Mouse (Mus musculus): ENCODE data around the gene Pik3r2. TPM values are rescaled to one million over a fixed set of nuclear protein-coding genes. Genes with fewer than 3 reads are reported as not detected.
A peak's percentile ranks its signal among the peaks of the same experiment; 100 is the strongest.

The Pik3r2 gene
- total RNA-seq, 2 experiments from 2014 or later = 4.6 to 14.9 TPM

GRCm38 (mm10) chr8:70760350-70760749, 16.2 kb downstream of the Pik3r2 start:
- ATAC-seq (ENCODE audit: poor library complexity, severe bottlenecking) = no peak

- ATAC-seq (ENCODE audit: poor library complexity, severe bottlenecking) = no peak
These were observed 17.6 kb downstream of the Pik3r2 start for GRCm38 (mm10) chr8:70758616-70759561.

- no peak for ATAC-seq (ENCODE audit: poor library complexity, severe bottlenecking)
These were observed 18.3 kb downstream of the Pik3r2 start for GRCm38 (mm10) chr8:70758308-70758615.

DNA sequence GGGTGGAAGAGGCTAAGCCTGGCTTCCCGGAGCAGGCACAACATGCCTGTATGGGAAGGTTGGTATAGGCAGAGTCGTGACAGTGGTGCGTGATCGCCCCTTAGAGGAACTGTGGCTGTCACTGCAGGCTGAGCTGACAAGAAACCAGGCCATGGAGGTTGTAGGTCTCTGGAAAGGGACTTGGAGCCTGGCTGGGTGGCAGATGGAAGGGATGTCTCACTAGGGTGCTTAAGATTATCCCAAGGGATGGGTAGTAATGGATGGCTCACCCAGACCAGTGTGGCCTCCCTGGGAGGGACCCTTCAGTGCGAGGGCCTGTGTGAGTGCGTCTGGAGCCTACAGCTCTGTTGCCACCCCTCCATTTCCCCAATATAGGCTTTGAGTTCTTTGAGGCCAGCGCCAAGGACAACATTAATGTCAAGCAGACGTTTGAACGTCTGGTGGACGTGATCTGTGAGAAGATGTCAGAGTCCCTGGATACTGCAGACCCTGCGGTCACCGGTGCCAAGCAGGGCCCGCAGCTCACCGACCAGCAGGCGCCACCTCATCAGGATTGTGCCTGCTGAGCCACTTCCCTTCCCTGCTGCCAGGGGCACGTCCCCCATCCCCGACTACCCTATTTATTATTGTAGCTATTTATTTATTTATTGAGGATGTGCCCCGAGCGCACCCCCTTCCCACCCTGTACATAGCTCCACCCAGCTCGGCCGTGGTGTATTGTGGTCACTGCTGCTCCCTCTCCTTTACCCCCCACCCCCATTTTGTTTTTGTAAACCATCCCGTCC, 18.8 kb downstream of the Pik3r2 start:
- ATAC-seq (ENCODE audit: poor library complexity, severe bottlenecking) = no peak

DNA sequence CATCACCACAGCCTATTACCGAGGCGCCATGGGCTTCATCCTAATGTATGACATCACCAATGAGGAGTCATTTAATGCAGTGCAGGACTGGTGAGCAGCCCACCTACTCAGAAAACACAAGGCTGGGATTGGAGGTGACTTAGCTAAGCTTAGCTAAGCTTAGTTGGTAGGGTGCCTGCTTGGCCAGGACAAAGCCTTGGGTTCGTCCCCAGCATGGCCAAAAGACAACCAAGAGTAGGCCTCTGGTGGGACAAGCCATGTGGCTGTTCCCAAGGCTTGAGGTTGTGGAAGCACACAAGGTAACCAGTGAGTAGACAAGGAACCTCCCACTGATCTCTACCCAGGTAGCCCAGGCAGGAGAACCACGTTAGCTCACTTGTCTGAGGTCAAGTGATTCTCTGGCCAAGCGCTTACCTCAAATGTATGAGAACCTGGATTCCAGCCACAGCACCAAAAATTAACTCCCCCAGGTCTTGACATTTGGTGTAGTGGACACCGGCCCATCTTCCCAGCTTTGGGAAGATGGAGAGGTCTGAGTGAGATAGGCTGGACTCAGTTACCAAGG, 20.0 kb downstream of the Pik3r2 start:
- no peak for ATAC-seq (ENCODE audit: poor library complexity, severe bottlenecking)

DNA sequence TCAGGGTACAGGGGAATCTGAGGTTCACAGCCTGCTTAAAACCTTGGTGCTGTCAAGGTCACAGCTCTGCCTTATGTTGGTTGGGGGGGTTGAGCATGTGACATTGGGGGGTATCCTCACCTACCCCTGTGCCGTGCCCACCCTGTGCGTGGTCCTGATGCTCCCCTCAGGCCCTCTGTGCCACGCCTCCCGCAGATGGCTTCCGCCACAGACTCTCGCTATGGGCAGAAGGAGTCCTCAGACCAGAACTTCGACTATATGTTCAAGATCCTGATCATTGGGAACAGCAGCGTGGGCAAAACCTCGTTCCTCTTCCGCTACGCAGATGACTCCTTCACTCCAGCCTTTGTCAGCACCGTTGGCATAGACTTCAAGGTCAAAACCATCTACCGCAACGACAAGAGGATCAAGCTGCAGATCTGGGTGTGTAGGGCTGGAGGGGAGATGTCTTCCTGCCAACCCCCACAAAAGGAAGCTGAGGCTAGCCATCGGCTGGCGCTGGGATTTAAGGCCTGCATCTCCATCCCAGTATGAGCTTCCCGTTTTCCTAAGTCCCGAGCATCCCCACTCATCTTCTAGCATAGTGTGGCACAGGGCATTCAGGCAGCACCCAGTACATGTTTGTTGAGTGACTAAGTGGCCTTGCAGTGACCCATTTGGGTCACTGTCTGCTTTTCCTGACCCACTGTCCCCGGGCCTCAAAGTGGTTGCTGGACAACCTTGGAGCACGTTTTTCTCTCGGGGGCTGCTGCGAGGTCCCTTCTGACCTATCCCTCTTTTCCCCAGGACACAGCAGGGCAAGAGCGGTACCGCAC, 20.6 kb downstream of the Pik3r2 start:
- no peak for ATAC-seq (ENCODE audit: poor library complexity, severe bottlenecking)

GRCm38 (mm10) chr8:70754871-70755660, 21.4 kb downstream of the Pik3r2 start:
- 0 out of 2 replicates have a peak, but pooled peaks have one; percentile 27 for ATAC-seq (ENCODE audit: poor library complexity, severe bottlenecking)

DNA sequence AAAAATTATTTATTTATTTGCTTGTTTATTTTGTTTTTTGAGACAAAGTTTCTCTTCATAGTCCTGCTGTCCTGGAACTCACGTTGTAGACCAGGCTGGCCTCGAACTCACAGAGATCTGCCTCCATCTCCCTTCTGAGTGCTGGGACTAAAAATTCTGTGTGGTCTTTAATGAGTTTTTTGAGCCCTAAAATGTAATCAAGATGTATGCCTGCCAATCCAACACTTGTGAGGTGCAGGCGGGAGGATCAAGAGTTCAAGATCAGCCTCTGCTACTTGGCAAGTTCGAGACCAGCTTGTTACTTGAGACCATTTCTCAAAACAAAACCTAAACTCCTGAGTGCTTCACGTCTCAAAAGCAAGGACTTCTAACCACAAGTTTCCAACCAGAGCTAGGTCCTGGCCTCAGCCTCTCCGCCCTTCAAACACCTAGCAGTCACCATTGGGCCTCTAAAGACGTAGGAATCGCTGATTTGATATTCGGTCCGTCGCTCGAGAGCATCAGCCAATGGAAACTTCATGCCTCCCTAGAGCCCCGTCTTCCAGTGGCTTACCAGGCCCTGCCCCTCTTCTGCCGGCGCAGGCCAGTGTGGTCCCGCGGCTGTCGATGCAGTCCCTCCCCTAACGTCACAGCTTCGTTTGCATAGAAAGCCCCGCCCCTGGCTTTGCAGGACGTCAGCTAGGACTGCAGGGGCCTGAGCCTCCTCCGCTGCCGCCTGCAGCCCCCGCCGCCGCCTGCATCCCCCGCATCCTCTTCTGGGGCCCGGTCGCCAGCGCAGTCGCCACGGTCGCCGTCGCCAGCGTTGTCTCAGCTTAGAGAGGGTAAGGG, 22.3 kb downstream of the Pik3r2 start, which contains the start of gene Rab3a:
TSS of gene Rab3a (plus strand) at position 637 of the 828 bp plus-strand sequence.
- peak; percentile 94 for ATAC-seq (ENCODE audit: poor library complexity, severe bottlenecking)

DNA sequence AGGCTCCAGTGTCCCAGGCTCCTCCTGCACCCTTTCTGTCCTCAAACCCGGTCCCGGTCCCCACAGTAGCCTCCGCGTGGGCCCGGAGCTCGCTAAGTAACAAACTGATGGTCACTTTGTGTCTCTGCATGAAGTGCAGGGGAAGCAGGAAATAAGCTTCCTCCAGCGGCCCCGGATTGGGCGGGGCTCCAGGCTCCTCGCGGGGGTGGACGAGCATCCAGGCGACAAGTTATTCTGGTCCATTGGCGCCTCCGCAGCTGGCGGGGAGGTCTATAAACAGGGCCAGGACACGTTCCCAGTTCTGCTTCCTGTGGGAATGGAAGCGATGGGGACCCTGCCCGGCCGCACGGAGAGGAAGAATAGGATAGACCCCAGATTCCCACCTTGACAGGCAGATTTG, 23.4 kb downstream of the Pik3r2 start:
- ATAC-seq (ENCODE audit: poor library complexity, severe bottlenecking) = peak; percentile 41

GRCm38 (mm10) chr8:70752000-70752764, 24.3 kb downstream of the Pik3r2 start:
- no peak for ATAC-seq (ENCODE audit: poor library complexity, severe bottlenecking)

DNA sequence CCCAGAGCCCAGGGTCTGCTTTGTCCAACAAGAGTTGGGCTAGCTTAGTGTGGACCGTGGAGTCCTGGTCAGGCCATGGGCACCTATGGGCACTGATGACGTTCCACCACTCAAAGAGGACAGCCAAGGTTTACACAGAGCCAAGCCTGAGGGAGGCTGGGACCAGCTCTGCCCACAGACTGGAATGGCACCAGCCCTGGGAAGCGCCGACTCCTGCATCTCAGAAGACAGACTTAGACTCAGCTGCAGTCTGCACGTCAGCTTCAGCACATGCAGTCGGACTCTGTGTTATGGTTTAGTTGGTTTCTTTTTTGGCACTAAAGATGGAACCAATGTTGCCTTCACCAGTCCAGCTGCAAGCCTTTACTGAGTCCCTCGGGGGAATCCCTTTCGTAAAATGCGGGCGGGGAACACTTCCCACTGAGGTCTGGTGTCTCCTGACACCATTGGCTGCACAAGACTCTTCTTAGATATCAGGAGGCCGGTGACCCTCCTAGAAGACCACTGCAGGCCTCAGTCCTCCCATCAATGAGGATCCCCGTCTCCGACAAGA, 26.3 kb downstream of the Pik3r2 start:
- no peak for ATAC-seq (ENCODE audit: poor library complexity, severe bottlenecking)

DNA sequence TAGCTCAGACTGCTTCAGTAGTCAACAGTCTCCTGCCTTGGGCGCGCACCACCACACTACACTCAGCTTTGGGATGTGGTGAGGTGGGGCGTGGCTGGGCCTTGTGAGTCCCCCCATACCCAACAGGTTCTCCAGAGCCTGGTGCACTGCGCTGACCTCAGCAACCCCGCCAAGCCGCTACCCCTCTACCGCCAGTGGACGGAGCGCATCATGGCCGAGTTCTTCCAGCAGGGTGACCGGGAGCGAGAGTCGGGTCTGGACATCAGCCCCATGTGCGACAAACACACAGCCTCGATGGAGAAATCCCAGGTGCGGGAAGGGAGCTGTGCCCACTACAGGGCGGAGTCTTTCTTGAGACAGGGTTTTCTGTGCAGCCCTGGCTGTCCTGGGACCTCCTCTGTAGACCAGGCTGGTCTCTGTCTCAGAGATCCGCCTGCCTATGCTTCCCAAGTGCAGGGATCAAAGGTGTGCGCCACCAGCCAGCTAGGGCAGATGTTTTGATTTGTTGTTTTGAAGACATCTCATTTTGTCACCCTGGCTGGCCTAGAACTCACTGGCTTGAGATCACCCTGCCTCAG, 27.3 kb downstream of the Pik3r2 start:
- ATAC-seq (ENCODE audit: poor library complexity, severe bottlenecking) = no peak

- no peak for ATAC-seq (ENCODE audit: poor library complexity, severe bottlenecking)
These were observed 28.0 kb downstream of the Pik3r2 start for GRCm38 (mm10) chr8:70748246-70749096.

DNA sequence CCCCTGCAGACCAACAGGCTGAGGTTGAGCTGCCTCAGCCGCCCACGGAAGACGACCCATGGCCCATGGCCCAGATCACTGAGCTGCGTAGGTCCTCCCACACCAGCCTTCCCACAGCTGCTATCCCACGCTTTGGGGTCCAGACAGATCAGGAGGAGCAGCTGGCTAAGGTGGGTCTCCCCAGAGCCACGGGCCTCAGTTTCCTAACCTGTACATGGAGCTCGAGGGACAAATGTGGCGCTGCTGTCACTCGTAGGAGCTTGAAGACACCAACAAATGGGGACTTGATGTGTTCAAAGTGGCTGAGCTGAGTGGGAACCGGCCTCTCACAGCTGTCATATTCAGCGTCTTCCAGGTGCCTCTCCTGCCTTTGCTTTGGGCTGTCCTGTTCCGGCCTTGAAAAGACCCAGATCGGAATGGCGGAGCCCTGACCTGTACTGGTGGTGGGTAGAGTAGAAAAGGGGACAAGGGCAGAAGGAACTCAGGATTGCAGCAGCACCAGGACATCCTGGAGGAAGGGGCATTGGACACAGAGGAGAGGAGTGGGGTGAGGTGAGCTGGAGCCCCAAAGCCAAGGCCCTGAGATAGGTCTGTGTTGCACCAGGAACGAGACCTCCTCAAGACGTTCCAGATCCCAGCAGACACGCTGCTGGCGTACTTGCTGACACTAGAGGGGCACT, 29.2 kb downstream of the Pik3r2 start:
- ATAC-seq (ENCODE audit: poor library complexity, severe bottlenecking) = no peak

DNA sequence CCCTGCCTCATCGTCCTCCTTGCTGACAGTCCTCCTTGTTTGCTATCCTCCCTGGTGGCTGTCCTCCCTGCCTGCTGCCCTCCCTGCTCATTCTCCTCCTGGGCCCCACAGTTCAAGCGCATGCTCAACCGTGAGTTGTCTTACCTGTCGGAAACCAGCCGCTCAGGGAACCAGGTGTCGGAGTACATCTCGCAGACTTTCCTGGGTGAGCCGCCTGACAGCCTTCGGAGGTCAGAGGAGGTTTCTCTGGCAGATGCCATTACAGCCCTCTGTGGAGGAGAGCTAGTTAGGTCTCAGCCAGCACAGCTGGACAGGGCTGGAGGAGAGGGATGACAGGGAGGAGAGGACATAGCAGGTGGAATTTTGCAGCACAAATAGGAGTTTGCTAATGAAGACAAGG, 29.8 kb downstream of the Pik3r2 start:
- no peak for ATAC-seq (ENCODE audit: poor library complexity, severe bottlenecking)

DNA sequence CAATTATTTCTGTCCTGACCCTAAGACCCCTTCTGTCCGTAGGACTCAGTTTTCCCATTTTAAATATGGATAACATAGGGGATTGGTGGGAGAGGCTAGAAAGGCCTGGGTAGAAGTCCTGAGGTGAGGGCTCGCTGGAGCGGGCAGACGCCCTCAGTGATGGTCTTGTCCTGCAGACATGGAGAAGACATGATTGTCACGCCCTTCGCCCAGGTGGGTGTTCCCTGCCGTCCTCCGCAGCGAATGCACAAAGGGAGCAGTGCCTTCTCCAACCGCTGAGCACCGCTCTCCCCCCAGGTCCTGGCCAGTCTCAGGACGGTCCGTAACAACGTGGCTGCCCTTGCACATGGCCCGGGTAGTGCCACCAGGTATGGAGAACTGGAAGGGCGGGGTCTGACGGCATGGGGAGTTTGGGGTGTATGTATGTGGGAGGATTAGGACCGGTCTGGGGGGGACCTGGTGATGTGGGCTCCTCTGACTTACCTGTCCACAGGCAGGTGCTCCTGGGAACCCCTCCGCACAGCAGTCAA, 30.8 kb downstream of the Pik3r2 start:
- no peak for ATAC-seq (ENCODE audit: poor library complexity, severe bottlenecking)

All from megakaryocyte, adult 5-6 weeks (primary cell).